Mouse (Mus musculus): ENCODE results near the gene Sord. TPM values are rescaled to one million over a fixed set of nuclear protein-coding genes. Genes with fewer than 3 reads are reported as not detected.
"Not testable (repeated sequence)": the region's sequence is repeated elsewhere in the genome, so short reads cannot be mapped to it uniquely, and the experiment has no call there.

Gene Sord
- polyA plus RNA-seq (2016; fragmentation: Nextera tagmentation; extraction: Ambion mirVana), result 16.6 and 18.7 TPM in 2 replicates

GRCm38 (mm10) chr2:122234611-122235288 is at the start of gene Sord:
Gene Sord, plus strand, starts transcription at chr2:122234749.
- WGBS, result 1% methylated on average over 35 of the region's 35 CpGs
- peak within 1 kb of the TSS; percentile 87 for H3K4me2 ChIP-seq
- no peaks in the 10 kb centered on the region for H3K9me3 ChIP-seq
- H3K9ac ChIP-seq (replicated peaks), result peak within 1 kb of the TSS; percentile 59
- H3K4me1 ChIP-seq (replicated peaks), result peaks cover 4% of the 10 kb centered on the region
- H3K36me3 ChIP-seq, result no peaks in the 10 kb centered on the region
- peak within 1 kb of the TSS; percentile 55 for H3K4me3 ChIP-seq (replicated peaks)
- H3K27me3 ChIP-seq, result no peaks in the 10 kb centered on the region
- ATAC-seq (ENCODE audit: insufficient number of reproducible peaks, insufficient read depth, low FRiP score, low TSS enrichment, low read depth), result peak; percentile 94
- H3K27ac ChIP-seq, result peak within 1 kb of the TSS; percentile 58

- no peaks in the 10 kb centered on the region for H3K27me3 ChIP-seq
- peaks cover 4% of the 10 kb centered on the region; the same call in 1 of the 2 replicates for H3K9me3 ChIP-seq
- ATAC-seq (ENCODE audit: insufficient number of reproducible peaks, insufficient read depth, low FRiP score, low TSS enrichment, low read depth), result no peak
- H3K4me2 ChIP-seq, result no peak overlapping the region
- no peaks in the 10 kb centered on the region for H3K4me1 ChIP-seq (replicated peaks)
- H3K27ac ChIP-seq, result no peak overlapping the region
- no peaks in the 10 kb centered on the region for H3K36me3 ChIP-seq
- H3K4me3 ChIP-seq (replicated peaks), result no peak overlapping the region
- H3K9ac ChIP-seq (replicated peaks), result no peak overlapping the region
- 82% methylated on average over 4 of the region's 4 CpGs for WGBS
Observed at GRCm38 (mm10) chr2:122185086-122185485, 49.5 kb upstream of the Sord start.

GRCm38 (mm10) chr2:122186106-122186505 is 48.4 kb upstream of the Sord start, which contains the start of the genes Patl2 and Terb2:
Gene Patl2, minus strand, starts transcription at chr2:122186189.
Gene Terb2, plus strand, starts transcription at chr2:122186272.
- H3K4me1 ChIP-seq (replicated peaks), result no peaks in the 10 kb centered on the region
- no peak within 1 kb of the TSS for H3K4me3 ChIP-seq (replicated peaks)
- no peak within 1 kb of the TSS for H3K9ac ChIP-seq (replicated peaks)
- WGBS, result 74% methylated on average over 17 of the region's 17 CpGs
- H3K27me3 ChIP-seq, result no peaks in the 10 kb centered on the region
- no peak within 1 kb of the TSS for H3K4me2 ChIP-seq
- peaks cover 4% of the 10 kb centered on the region; the same call in 1 of the 2 replicates for H3K9me3 ChIP-seq
- ATAC-seq (ENCODE audit: insufficient number of reproducible peaks, insufficient read depth, low FRiP score, low TSS enrichment, low read depth), result no peak
- H3K36me3 ChIP-seq, result no peaks in the 10 kb centered on the region
- H3K27ac ChIP-seq, result no peak within 1 kb of the TSS

- H3K9ac ChIP-seq (replicated peaks), result no peak overlapping the region
- H3K4me1 ChIP-seq (replicated peaks), result no peaks in the 10 kb centered on the region
- peaks cover 4% of the 10 kb centered on the region; the same call in 1 of the 2 replicates for H3K9me3 ChIP-seq
- 63% methylated on average over 3 of the region's 3 CpGs for WGBS
- no peak overlapping the region for H3K4me2 ChIP-seq
- no peak for ATAC-seq (ENCODE audit: insufficient number of reproducible peaks, insufficient read depth, low FRiP score, low TSS enrichment, low read depth)
- H3K27ac ChIP-seq, result no peak overlapping the region
- H3K4me3 ChIP-seq (replicated peaks), result no peak overlapping the region
- H3K27me3 ChIP-seq, result no peaks in the 10 kb centered on the region
- H3K36me3 ChIP-seq, result no peaks in the 10 kb centered on the region
Observed at GRCm38 (mm10) chr2:122186751-122187150, 47.8 kb upstream of the Sord start.

GRCm38 (mm10) chr2:122191849-122192248 is 42.7 kb upstream of the Sord start:
- no peak overlapping the region for H3K27ac ChIP-seq
- ATAC-seq (ENCODE audit: insufficient number of reproducible peaks, insufficient read depth, low FRiP score, low TSS enrichment, low read depth), result no peak
- H3K9ac ChIP-seq (replicated peaks), result no peak overlapping the region
- H3K4me1 ChIP-seq (replicated peaks), result no peaks in the 10 kb centered on the region
- WGBS, result 80% methylated on average over 3 of the region's 3 CpGs
- H3K4me2 ChIP-seq, result no peak overlapping the region
- H3K9me3 ChIP-seq, result no peaks in the 10 kb centered on the region
- H3K4me3 ChIP-seq (replicated peaks), result no peak overlapping the region
- H3K27me3 ChIP-seq, result no peaks in the 10 kb centered on the region
- H3K36me3 ChIP-seq, result no peaks in the 10 kb centered on the region

GRCm38 (mm10) chr2:122194509-122194929 is 40.0 kb upstream of the Sord start:
- Histone ChIP-seq H3K27me3 (no peaks in the 10 kb centered on the region), H3K27ac (no peak overlapping the region), H3K9ac (replicated peaks) (no peak overlapping the region), H3K4me2 (no peak overlapping the region), H3K4me1 (replicated peaks) (no peaks in the 10 kb centered on the region), H3K4me3 (replicated peaks) (no peak overlapping the region), H3K9me3 (no peaks in the 10 kb centered on the region), H3K36me3 (no peaks in the 10 kb centered on the region)
- WGBS, result 42% methylated on average over 1 of the region's 1 CpGs
- no peak for ATAC-seq (ENCODE audit: insufficient number of reproducible peaks, insufficient read depth, low FRiP score, low TSS enrichment, low read depth)

- H3K4me2 ChIP-seq, result no peak overlapping the region
- no peak overlapping the region for H3K9ac ChIP-seq (replicated peaks)
- no peak overlapping the region for H3K4me3 ChIP-seq (replicated peaks)
- no peaks in the 10 kb centered on the region for H3K4me1 ChIP-seq (replicated peaks)
- H3K27ac ChIP-seq, result no peak overlapping the region
- no peaks in the 10 kb centered on the region for H3K27me3 ChIP-seq
- no peaks in the 10 kb centered on the region for H3K36me3 ChIP-seq
- ATAC-seq (ENCODE audit: insufficient number of reproducible peaks, insufficient read depth, low FRiP score, low TSS enrichment, low read depth), result no peak
- H3K9me3 ChIP-seq, result no peaks in the 10 kb centered on the region
- WGBS, result 87% methylated on average over 1 of the region's 1 CpGs
Observed at GRCm38 (mm10) chr2:122201501-122201900, 33.0 kb upstream of the Sord start.

- H3K9ac ChIP-seq (replicated peaks), result no peak overlapping the region
- no peaks in the 10 kb centered on the region for H3K4me1 ChIP-seq (replicated peaks)
- no peak for ATAC-seq (ENCODE audit: insufficient number of reproducible peaks, insufficient read depth, low FRiP score, low TSS enrichment, low read depth)
- no peak overlapping the region for H3K27ac ChIP-seq
- H3K4me2 ChIP-seq, result no peak overlapping the region
- no peaks in the 10 kb centered on the region for H3K9me3 ChIP-seq
- no peak overlapping the region for H3K4me3 ChIP-seq (replicated peaks)
- no peaks in the 10 kb centered on the region for H3K36me3 ChIP-seq
- WGBS, result 47% methylated on average over 2 of the region's 2 CpGs
- no peaks in the 10 kb centered on the region for H3K27me3 ChIP-seq
Observed at GRCm38 (mm10) chr2:122206440-122207107, 28.0 kb upstream of the Sord start.

GRCm38 (mm10) chr2:122210534-122211228 is 23.9 kb upstream of the Sord start:
- Histone ChIP-seq H3K9ac (replicated peaks) (no peak overlapping the region), H3K9me3 (no peaks in the 10 kb centered on the region), H3K36me3 (no peaks in the 10 kb centered on the region), H3K27ac (no peak overlapping the region), H3K4me2 (no peak overlapping the region), H3K4me3 (replicated peaks) (no peak overlapping the region), H3K27me3 (no peaks in the 10 kb centered on the region), H3K4me1 (replicated peaks) (no peaks in the 10 kb centered on the region)
- no peak for ATAC-seq (ENCODE audit: insufficient number of reproducible peaks, insufficient read depth, low FRiP score, low TSS enrichment, low read depth)
- WGBS, result 71% methylated on average over 3 of the region's 3 CpGs

- WGBS, result 87% methylated on average over 4 of the region's 4 CpGs
- not testable (repeated sequence) for H3K9me3 ChIP-seq; H3K4me1 ChIP-seq (replicated peaks); ATAC-seq (ENCODE audit: insufficient number of reproducible peaks, insufficient read depth, low FRiP score, low TSS enrichment, low read depth); H3K4me3 ChIP-seq (replicated peaks); H3K27me3 ChIP-seq; H3K36me3 ChIP-seq; H3K27ac ChIP-seq; H3K4me2 ChIP-seq; H3K9ac ChIP-seq (replicated peaks)
Observed at GRCm38 (mm10) chr2:122217075-122217474, 17.5 kb upstream of the Sord start.

GRCm38 (mm10) chr2:122218234-122218633 is 16.3 kb upstream of the Sord start:
- ATAC-seq (ENCODE audit: insufficient number of reproducible peaks, insufficient read depth, low FRiP score, low TSS enrichment, low read depth), result no peak
- 88% methylated on average over 2 of the region's 2 CpGs for WGBS
- Histone ChIP-seq H3K27ac (no peak overlapping the region), H3K9me3 (no peaks in the 10 kb centered on the region), H3K4me1 (replicated peaks) (no peaks in the 10 kb centered on the region), H3K4me2 (no peak overlapping the region), H3K36me3 (no peaks in the 10 kb centered on the region), H3K9ac (replicated peaks) (no peak overlapping the region), H3K27me3 (no peaks in the 10 kb centered on the region), H3K4me3 (replicated peaks) (no peak overlapping the region)
